Mouse (Mus musculus) embryonic facial prominence, embryonic 12.5 days (tissue): ENCODE measurements around the gene Opn4. TPM values are rescaled to one million over a fixed set of nuclear protein-coding genes. Genes with fewer than 3 reads are reported as not detected.

Experiments
- ATAC-seq: fragments of 200-750 bp; cut with Nextera tagmentation; 2 replicates; pipeline ENCODE4 v1.8.0; 2017; ENCODE audit not compliant: insufficient number of reproducible peaks, insufficient read depth, low FRiP score, low TSS enrichment
- H3K27ac ChIP-seq: fragments of 300-500 bp; sonication (generic); 2 replicates; pipeline ENCODE4 v1.5.1; 2016; ENCODE audit warnings: mild to moderate bottlenecking
- H3K27me3 ChIP-seq: fragments of 300-500 bp; sonication (generic); 2 replicates; pipeline ENCODE4 v1.6.1; 2016; ENCODE audit warnings: mild to moderate bottlenecking, moderate library complexity
- H3K36me3 ChIP-seq: fragments of 300-500 bp; sonication (generic); 2 replicates; pipeline ENCODE4 v1.6.1; 2016; ENCODE audit warnings: mild to moderate bottlenecking
- H3K4me1 ChIP-seq: fragments of 300-500 bp; sonication (generic); 2 replicates; pipeline ENCODE4 v1.6.1; 2016
- H3K4me2 ChIP-seq: fragments of 300-500 bp; sonication (generic); replicated peaks from 2 replicates; pipeline ENCODE4 v1.6.1; 2016; ENCODE audit warnings: mild to moderate bottlenecking, moderate library complexity
- H3K4me3 ChIP-seq: fragments of 300-500 bp; sonication (generic); 2 replicates; pipeline ENCODE4 v1.5.1; 2016; ENCODE audit warnings: mild to moderate bottlenecking
- H3K9ac ChIP-seq: fragments of 300-500 bp; sonication (generic); 2 replicates; pipeline ENCODE4 v1.6.1; 2016; ENCODE audit warnings: mild to moderate bottlenecking, moderate library complexity
- H3K9me3 ChIP-seq: fragments of 300-500 bp; sonication (generic); 2 replicates; pipeline ENCODE4 v1.6.1; 2016; ENCODE audit warnings: mild to moderate bottlenecking, moderate library complexity
- WGBS: fragments of 180-500 bp; shearing (Covaris S2); methylation state at CpG from one replicate; pipeline ENCODE4 v1.1.7; 2016; 5-methylcytosine and 5-hydroxymethylcytosine counted together
- polyA plus RNA-seq: library from polyadenylated mRNA; unstranded; fragments of >200 nt; fragmentation: Nextera tagmentation; extraction: Ambion mirVana; gene quantifications from 2 replicates; pipeline ENCODE4 v1.2.1, GENCODE M21; 2016

The Opn4 gene
- polyA plus RNA-seq, 1 experiment from 2014 or later: 1.1 TPM

- Histone ChIP-seq H3K4me2 (no peak overlapping the region), H3K9me3 (no peaks in the 10 kb centered on the region), H3K4me3 (no peak overlapping the region), H3K9ac (no peak overlapping the region), H3K27me3 (no peaks in the 10 kb centered on the region; the same call in 1 of the 2 replicates), H3K36me3 (no peaks in the 10 kb centered on the region), H3K4me1 (peaks cover 1% of the 10 kb centered on the region; the same call in 1 of the 2 replicates), H3K27ac (no peak overlapping the region)
- 74% methylated on average over 3 of the region's 3 CpGs for WGBS
- ATAC-seq: no peak
Observed at GRCm38 (mm10) chr14:34554047-34554446, 45.9 kb downstream of the Opn4 start.

GRCm38 (mm10) chr14:34553470-34553869 is 46.5 kb downstream of the Opn4 start:
- H3K4me1 ChIP-seq: no peaks in the 10 kb centered on the region
- H3K9me3 ChIP-seq: no peaks in the 10 kb centered on the region
- no peak overlapping the region for H3K4me2 ChIP-seq
- H3K4me3 ChIP-seq: no peak overlapping the region
- no peaks in the 10 kb centered on the region for H3K36me3 ChIP-seq
- no peak overlapping the region for H3K27ac ChIP-seq
- no peak overlapping the region for H3K9ac ChIP-seq
- ATAC-seq: no peak
- WGBS: 87% methylated on average over 6 of the region's 6 CpGs
- no peaks in the 10 kb centered on the region; the same call in 1 of the 2 replicates for H3K27me3 ChIP-seq

- Histone ChIP-seq H3K9me3 (no peaks in the 10 kb centered on the region), H3K4me1 (0 out of 2 replicates have a peak, but pooled peaks cover 4% of the 10 kb centered on the region), H3K36me3 (no peaks in the 10 kb centered on the region), H3K9ac (no peak overlapping the region), H3K27ac (no peak overlapping the region), H3K4me2 (no peak overlapping the region), H3K27me3 (no peaks in the 10 kb centered on the region; the same call in 1 of the 2 replicates), H3K4me3 (no peak overlapping the region)
- ATAC-seq: no peak
- WGBS: 86% methylated on average over 5 of the region's 5 CpGs
Observed at GRCm38 (mm10) chr14:34552226-34552625, 47.7 kb downstream of the Opn4 start.

- peak overlapping the region; percentile 83 for H3K27ac ChIP-seq
- 0 out of 2 replicates have a peak, but pooled peaks cover 4% of the 10 kb centered on the region for H3K4me1 ChIP-seq
- WGBS: under 1% methylated on average over 55 of the region's 55 CpGs
- H3K4me3 ChIP-seq: peak overlapping the region; percentile 68
- H3K36me3 ChIP-seq: no peaks in the 10 kb centered on the region
- H3K9ac ChIP-seq: peak overlapping the region; percentile 69
- H3K4me2 ChIP-seq: peak overlapping the region; percentile 66
- peak; percentile 92 for ATAC-seq
- no peaks in the 10 kb centered on the region for H3K9me3 ChIP-seq
- peaks cover under 1% of the 10 kb centered on the region; the same call in 1 of the 2 replicates for H3K27me3 ChIP-seq
Observed at GRCm38 (mm10) chr14:34549004-34549671, 50.8 kb downstream of the Opn4 start.

GRCm38 (mm10) chr14:34548391-34549001 is 51.4 kb downstream of the Opn4 start:
- ATAC-seq: no peak
- H3K9ac ChIP-seq: peak overlapping the region; percentile 69
- H3K27me3 ChIP-seq: peaks cover 4% of the 10 kb centered on the region; the same call in 1 of the 2 replicates
- H3K9me3 ChIP-seq: no peaks in the 10 kb centered on the region
- 0 out of 2 replicates have a peak, but pooled peaks cover 4% of the 10 kb centered on the region for H3K4me1 ChIP-seq
- WGBS: under 1% methylated on average over 27 of the region's 27 CpGs
- H3K4me3 ChIP-seq: peak overlapping the region; percentile 68
- peak overlapping the region; percentile 66 for H3K4me2 ChIP-seq
- H3K36me3 ChIP-seq: no peaks in the 10 kb centered on the region
- H3K27ac ChIP-seq: peak overlapping the region; percentile 83

GRCm38 (mm10) chr14:34544545-34544944 is 55.4 kb downstream of the Opn4 start:
- Histone ChIP-seq H3K4me1 (0 out of 2 replicates have a peak, but pooled peaks cover 4% of the 10 kb centered on the region), H3K27me3 (0 out of 2 replicates have a peak, but pooled peaks cover 4% of the 10 kb centered on the region), H3K9me3 (no peaks in the 10 kb centered on the region), H3K9ac (no peak overlapping the region), H3K27ac (no peak overlapping the region), H3K4me2 (no peak overlapping the region), H3K36me3 (no peaks in the 10 kb centered on the region), H3K4me3 (no peak overlapping the region)
- ATAC-seq: no peak
- 78% methylated on average over 2 of the region's 2 CpGs for WGBS

GRCm38 (mm10) chr14:34544001-34544400 is 55.9 kb downstream of the Opn4 start:
- 85% methylated on average over 6 of the region's 6 CpGs for WGBS
- no peak overlapping the region for H3K9ac ChIP-seq
- H3K4me1 ChIP-seq: 0 out of 2 replicates have a peak, but pooled peaks cover 4% of the 10 kb centered on the region
- no peak for ATAC-seq
- no peaks in the 10 kb centered on the region for H3K36me3 ChIP-seq
- 0 out of 2 replicates have a peak, but pooled peaks cover 4% of the 10 kb centered on the region for H3K27me3 ChIP-seq
- H3K4me3 ChIP-seq: no peak overlapping the region
- no peaks in the 10 kb centered on the region for H3K9me3 ChIP-seq
- no peak overlapping the region for H3K27ac ChIP-seq
- no peak overlapping the region for H3K4me2 ChIP-seq

- 0 out of 2 replicates have a peak, but pooled peaks cover 4% of the 10 kb centered on the region for H3K27me3 ChIP-seq
- WGBS: 74% methylated on average over 6 of the region's 6 CpGs
- no peaks in the 10 kb centered on the region for H3K36me3 ChIP-seq
- ATAC-seq: no peak
- H3K4me2 ChIP-seq: no peak overlapping the region
- no peak overlapping the region for H3K4me3 ChIP-seq
- H3K9ac ChIP-seq: no peak overlapping the region
- no peak overlapping the region for H3K27ac ChIP-seq
- H3K4me1 ChIP-seq: 0 out of 2 replicates have a peak, but pooled peaks cover 4% of the 10 kb centered on the region
- H3K9me3 ChIP-seq: no peaks in the 10 kb centered on the region
Observed at GRCm38 (mm10) chr14:34543596-34543995, 56.3 kb downstream of the Opn4 start.

GRCm38 (mm10) chr14:34541896-34542295 is 58.0 kb downstream of the Opn4 start:
- H3K4me1 ChIP-seq: no peaks in the 10 kb centered on the region
- H3K4me2 ChIP-seq: no peak overlapping the region
- H3K4me3 ChIP-seq: no peak overlapping the region
- H3K36me3 ChIP-seq: no peaks in the 10 kb centered on the region
- WGBS: 86% methylated on average over 5 of the region's 5 CpGs
- no peak overlapping the region for H3K9ac ChIP-seq
- no peak for ATAC-seq
- no peaks in the 10 kb centered on the region for H3K9me3 ChIP-seq
- 0 out of 2 replicates have a peak, but pooled peaks cover 4% of the 10 kb centered on the region for H3K27me3 ChIP-seq
- no peak overlapping the region for H3K27ac ChIP-seq

- 0 out of 2 replicates have a peak, but pooled peaks cover 4% of the 10 kb centered on the region for H3K27me3 ChIP-seq
- H3K9me3 ChIP-seq: no peaks in the 10 kb centered on the region
- no peak overlapping the region for H3K27ac ChIP-seq
- H3K36me3 ChIP-seq: no peaks in the 10 kb centered on the region
- H3K4me1 ChIP-seq: no peaks in the 10 kb centered on the region
- peak overlapping the region; percentile 17; the same call in 1 of the 2 replicates for H3K4me2 ChIP-seq
- H3K4me3 ChIP-seq: no peak overlapping the region
- WGBS: 12% methylated on average over 17 of the region's 17 CpGs
- no peak overlapping the region for H3K9ac ChIP-seq
- ATAC-seq: no peak
Observed at GRCm38 (mm10) chr14:34540685-34541162, 59.2 kb downstream of the Opn4 start.
